Mouse (Mus musculus): ENCODE measurements around the gene Teddm3. TPM values are rescaled to one million over a fixed set of nuclear protein-coding genes. Genes with fewer than 3 reads are reported as not detected.
"Not testable (repeated sequence)": the region's sequence is repeated elsewhere in the genome, so short reads cannot be mapped to it uniquely, and the experiment has no call there.

Gene Teddm3
- total RNA-seq, 4 experiments from 2014 or later = 0.80 to 1.8 (median 0.92) TPM

DNA sequence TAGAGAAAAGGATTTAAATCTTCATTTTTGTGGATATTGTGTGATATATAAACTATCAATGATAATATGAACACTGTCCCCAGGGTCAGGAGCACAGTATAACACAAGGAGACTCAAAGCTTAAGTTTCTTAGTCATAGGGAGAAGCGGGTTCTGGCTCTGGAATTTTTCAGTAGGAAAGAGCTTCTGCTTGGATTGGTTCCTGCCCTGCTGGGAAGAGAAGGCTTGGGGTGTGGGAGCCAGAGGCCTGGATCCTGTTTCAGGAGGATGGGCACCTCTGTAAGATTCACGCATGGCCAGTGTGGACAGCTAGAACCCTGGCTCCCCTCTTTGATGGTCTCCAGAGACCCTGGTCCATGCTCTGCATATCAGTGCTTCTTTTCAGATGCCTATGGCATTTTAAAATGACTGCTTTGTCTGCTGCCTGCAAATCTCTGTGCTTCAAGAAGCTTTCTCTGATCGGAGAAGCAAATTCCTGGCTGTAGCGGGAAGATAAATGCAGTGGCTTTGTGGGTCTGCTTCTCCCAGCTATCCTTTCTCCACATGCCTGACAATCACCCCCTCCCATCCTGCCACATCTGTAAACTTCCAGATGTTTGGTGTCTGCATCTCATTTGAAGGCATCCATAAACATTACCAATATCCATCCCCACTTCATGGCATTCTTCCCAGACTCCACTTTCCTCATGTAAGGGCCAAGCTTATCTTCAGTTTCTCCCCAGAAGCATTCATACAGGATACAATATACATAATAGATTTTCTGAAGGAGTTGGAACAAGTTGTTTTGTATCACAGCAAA lies 2.0 kb downstream of the Teddm3 start:
- no peak for DNase-seq (ENCODE audit: low spot score in 2 of 2)

DNA sequence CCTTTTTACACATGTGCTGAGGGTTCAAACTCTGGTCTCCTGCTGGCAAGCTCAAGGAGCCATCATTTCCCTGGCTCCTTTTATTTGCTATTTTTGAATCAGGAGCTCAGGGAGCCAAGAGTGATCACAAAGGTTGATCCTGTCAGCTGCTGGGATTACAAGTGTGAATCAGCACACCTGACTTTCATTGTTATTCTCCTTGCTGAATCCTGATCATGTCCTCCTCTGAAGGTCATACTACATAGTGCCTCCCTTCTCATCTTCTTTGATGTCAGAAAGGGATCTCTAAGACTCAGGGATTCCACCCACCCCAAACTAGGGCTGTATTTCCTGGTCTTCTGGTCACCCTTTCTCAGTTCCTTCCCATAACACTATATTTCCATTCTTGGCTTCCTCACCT lies 3.9 kb downstream of the Teddm3 start:
- DNase-seq (ENCODE audit: low spot score in 2 of 2) = no peak

GRCm38 (mm10) chr16:21148451-21148850 lies 5.3 kb downstream of the Teddm3 start:
- not testable (repeated sequence) for DNase-seq (ENCODE audit: low spot score in 2 of 2)

GRCm38 (mm10) chr16:21136312-21137083 lies 17.3 kb downstream of the Teddm3 start:
- no peak for DNase-seq (ENCODE audit: low spot score in 2 of 2)

GRCm38 (mm10) chr16:21127666-21128065 lies 26.1 kb downstream of the Teddm3 start:
- DNase-seq (ENCODE audit: low spot score in 2 of 2) = not testable (repeated sequence)

DNA sequence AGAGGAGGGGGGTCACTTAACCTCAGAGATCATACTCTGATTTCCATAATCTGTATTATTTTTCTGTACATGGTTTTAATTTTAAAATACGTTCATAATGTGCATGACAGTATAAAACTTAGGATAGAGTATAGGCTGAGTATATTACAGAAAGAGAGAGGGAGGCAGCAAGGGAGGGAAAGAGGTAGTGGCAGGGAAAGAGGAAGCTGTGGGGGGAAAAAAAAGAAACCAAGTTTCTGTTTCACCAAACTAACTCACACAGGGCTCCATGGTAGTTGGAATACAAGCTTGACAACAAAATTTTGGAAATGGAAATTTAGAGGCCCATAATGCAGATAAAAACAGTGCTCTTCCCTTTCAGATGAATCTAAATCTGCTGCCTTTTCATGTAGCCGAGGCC lies 31.0 kb downstream of the Teddm3 start:
- DNase-seq (ENCODE audit: low spot score in 2 of 2) = not testable (repeated sequence)

DNA sequence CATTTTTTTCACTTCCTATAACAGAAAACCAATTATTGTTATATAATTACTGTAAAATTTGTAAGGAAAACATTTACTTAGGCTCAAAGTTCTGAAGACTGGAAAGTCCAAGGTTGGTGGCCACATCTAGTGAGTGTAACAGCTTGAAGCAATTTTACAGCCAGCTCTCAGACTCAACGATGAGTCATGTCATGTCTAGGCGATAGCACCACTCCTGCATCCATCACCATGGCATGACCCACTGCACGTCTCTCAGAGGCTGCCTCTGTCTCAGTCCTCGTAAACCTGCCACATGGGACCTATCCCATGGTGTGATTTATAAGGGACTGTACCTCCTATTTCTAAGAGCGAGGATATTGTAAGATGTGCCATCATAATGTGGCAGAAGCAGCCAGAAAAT lies 37.7 kb downstream of the Teddm3 start:
- no peak for DNase-seq (ENCODE audit: low spot score in 2 of 2)

DNA sequence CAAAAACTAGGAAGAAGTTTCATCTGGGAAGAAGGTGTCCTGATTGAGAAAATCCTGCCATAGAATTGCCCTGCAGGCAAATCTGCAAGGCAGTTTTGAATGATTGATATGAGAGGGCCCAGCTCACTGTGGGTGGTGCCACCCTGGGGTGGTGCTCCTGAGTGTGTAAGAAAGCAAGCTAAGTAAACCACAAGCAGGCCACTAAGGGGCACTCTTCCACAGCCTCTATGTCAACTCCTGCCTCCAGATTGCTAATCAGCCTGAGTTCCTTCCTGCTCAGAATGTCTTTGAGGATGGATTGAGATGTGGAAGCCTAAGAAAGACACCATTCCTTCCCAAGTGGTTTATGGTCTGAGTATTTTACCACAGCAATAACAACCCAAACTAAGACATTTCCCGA lies 44.3 kb downstream of the Teddm3 start:
- DNase-seq (ENCODE audit: low spot score in 2 of 2) = no peak

Other genes with a start within 250 kb of the Teddm3 start
- 10 to 100 TPM; 17.3 to 19.9 (median 19.2) TPM for gene Ephb3, start 50.8 kb upstream of the Teddm3 start, total RNA-seq (2022)